Mouse (Mus musculus) embryonic fibroblast, embryonic 13.5 days (primary cell): ENCODE results near the gene Lpin1.

Source experiments
- CTCF ChIP-seq: IDR thresholded peaks from 2 replicates; pipeline ENCODE4 v1.5.1; 2011; ENCODE audit warnings: mild to moderate bottlenecking, control low read depth, low read length, moderate library complexity, borderline replicate concordance; ENCODE audit not compliant: insufficient read depth
- POLR2A ChIP-seq: IDR thresholded peaks from 2 replicates; pipeline ENCODE4 v1.6.1; 2011; ENCODE audit warnings: low read depth, mild to moderate bottlenecking, control low read depth, low read length, moderate library complexity

GRCm38 (mm10) chr12:16570371-16571060, 40.2 kb downstream of the Lpin1 start:
- TF ChIP-seq POLR2A (no peak), CTCF (no peak)
